Mouse (Mus musculus): Measurements from ENCODE around the gene Mapkap1.
A peak's percentile ranks its signal among the peaks of the same experiment; 100 is the strongest.

Mapkap1 gene

GRCm38 (mm10) chr2:34630445-34630844 lies 223.9 kb downstream of the Mapkap1 start:
- no peak for DNase-seq (ENCODE audit: low spot score in 2 of 2)

DNA sequence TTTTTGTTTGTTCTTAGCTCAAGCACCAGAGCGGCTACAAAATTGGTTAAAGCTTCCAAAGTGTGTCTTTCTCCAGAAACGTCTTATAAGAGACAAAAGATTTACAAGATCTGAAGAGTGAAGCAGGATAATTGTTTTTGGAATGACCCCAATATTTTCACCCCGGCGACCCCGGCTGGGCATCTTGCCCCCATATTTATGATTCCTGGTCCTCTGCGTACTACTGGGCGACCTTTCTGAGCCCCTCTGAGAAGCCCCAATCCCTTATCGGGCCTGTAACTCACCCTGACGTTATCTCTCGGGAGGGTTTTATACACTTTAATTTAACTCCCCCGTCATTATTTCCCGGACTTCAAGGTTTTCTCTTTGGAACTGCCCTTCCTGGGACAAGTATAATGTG lies 225.5 kb downstream of the Mapkap1 start:
- no peak for DNase-seq (ENCODE audit: low spot score in 2 of 2)

GRCm38 (mm10) chr2:34635249-34636165 lies 228.9 kb downstream of the Mapkap1 start:
- DNase-seq (ENCODE audit: low spot score in 2 of 2) = no peak

DNA sequence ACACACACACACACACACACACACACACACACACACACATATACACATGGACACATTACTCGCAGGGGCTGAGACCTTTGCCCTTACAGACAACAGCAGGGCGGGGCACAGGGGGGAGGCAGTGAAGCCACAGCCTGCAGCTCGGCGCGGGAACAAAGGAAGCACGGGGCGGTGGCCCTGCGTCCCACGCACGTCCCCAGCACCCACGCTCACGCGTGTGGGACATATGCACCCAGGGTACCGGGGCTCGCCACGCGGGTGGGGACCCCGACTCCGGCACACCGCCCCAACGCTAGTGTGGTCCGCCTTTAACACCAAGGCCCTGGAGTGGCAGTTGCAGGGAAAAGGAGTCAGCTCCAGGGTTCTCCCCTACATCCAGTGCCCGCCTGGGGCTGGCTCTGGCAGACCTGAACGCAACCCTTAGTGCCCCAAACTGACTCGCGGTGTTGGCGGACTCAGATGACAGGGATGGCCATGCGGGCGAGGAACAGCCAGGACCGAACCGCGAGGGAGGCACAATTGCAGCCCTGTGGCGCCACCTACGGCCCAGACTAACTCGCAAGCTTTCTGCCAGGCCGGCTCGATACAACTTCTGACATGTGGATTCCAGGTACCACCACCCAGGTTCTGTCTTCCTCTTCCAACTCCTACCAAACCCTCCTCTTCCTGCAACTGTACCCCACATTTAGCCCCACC lies 232.5 kb downstream of the Mapkap1 start:
- DNase-seq (ENCODE audit: low spot score in 2 of 2) = peak; percentile 71 to 86

DNA sequence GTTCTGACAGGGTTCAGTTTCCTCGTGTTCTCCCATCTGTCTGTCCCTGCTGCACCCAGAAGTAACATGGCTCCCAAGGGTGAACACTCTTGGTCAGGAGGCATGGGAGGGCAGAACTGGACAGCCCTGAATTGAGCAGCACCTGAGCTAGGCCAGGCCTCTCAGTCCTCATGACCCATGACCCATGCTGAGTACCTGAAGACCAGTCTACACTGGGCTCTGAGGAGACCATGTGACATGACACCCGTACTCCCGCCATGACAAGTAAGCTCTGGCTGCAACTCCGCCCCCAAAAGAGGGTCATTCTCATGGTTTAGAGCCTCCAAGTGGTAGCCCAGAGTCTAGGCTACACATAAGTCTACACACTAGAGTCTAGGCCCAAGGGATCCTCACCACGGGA lies 233.2 kb downstream of the Mapkap1 start:
- no peak for DNase-seq (ENCODE audit: low spot score in 2 of 2)

DNA sequence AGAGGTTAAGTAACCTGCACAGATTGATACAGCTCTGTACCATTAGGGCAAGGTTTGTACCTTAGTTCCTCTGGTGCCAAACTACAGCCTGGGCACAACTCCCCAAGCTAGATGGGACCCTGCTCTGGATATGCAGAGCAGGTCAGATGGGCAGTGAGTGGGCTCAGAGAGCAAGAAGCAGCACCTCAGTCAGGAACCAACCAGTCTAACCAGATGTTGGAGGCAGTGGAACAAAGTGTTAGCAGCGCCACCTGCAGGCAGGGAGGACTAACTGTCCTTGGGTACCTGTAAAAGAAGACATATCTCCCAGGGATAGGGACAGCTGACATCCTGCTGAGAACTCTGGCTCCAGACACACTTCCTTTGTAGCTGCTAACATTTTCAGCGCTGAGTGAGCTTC lies 235.8 kb downstream of the Mapkap1 start:
- no peak for DNase-seq (ENCODE audit: low spot score in 2 of 2)

DNA sequence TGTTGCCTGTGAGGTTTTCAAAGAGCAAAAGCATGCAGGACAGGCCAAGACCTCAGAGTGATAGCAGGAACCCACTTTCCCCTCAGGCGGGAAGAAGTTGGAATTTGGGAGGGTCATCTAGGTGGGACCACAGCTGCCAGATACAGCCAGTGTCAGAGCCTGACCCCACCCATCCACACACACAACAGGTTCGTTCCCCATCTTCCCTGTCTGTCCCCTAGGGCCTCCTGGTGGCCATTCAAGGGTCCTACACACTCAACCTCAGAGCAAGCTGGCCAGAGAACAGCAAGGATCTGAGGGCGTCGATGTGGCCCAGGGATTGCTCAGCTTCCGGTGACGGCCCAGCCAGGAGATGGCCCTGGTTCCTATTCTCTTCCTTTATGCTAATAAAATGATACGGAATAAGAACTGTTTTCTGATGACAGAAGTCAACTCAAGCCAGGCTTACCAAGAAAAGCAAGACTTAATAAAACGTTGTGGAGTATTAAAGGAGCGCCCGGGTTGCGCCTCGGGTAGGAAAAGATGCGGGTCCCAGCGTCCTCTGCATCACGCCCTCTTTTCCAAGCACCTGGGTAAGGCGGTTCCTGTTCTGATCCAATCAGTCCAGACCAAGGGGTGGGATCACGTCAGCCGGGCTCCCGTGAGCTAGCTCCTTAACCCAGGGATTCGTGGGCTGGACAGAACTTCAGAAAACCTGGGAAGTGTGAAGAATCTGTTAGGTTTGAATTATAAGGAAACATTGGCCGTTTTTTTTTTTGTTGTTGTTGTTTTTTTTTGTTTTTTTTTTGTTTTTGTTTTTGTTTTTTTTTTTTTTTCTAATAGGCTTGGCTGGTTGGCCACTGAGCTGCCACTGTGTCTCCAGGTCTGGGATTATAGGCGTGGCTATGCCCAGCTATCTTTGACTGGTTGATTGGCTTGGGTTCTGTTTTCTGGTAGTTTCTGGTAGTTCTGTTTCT lies 238.3 kb downstream of the Mapkap1 start:
- no peak for DNase-seq (ENCODE audit: low spot score in 2 of 2)

DNA sequence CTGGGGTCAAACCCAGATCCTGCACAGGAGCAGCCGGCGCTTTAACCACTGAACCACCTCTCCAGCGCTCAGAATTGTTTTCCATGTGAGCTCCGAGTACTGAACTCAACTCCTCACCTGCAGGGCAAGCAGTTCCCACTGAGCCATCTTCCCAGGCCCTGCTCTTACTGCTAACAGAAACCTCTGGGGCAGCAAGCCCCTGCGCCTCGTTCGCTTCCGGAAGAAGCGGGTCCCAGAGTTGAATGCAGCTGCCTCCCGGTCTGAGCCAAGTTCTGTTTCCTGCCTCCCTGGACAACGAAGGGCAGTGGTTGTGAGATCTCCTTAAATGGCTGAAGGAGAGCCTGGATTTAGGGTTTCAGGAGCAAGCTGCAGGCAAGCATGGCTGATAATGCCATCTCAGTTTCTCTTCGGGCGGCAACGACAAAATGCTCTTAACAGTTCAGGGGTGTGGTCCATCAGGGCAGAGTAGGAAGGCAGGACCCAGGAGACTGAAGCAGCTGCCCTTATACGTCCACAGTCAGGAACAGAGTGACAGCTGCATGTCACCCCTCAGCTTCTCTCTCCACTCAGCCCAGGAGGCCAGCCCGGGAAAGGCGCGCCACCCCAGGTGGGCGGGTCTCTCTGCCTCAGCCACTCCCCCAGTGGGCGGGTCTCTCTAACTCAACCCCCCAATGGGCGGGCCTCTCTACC lies 239.4 kb downstream of the Mapkap1 start:
- peak; percentile 57 to 65 for DNase-seq (ENCODE audit: low spot score in 2 of 2)

- no peak for DNase-seq (ENCODE audit: low spot score in 2 of 2)
Measured at GRCm38 (mm10) chr2:34646541-34646865, 239.9 kb downstream of the Mapkap1 start.

GRCm38 (mm10) chr2:34647410-34647809 lies 240.8 kb downstream of the Mapkap1 start:
- no peak for DNase-seq (ENCODE audit: low spot score in 2 of 2)

DNA sequence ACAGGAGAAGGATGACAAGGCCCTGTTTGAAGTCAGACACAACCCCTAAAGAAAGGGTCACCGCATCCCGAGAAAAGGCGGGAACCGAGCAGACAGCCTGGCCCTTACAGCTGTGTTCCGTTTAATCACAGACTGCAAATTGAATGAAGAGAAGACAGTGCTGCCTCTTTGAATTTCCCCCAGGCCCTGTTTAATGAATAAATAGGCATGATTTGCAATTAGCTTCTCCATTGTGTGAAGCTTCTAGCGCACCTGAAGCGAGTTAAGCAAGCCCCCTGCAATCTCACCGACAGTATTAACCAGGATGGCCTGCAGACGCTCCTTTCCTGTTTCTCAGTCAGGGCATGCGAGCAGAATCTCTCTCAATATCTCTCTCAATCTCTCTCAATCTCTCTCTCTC lies 261.2 kb downstream of the Mapkap1 start:
- DNase-seq (ENCODE audit: low spot score in 2 of 2) = no peak

GRCm38 (mm10) chr2:34668440-34669191 lies 262.0 kb downstream of the Mapkap1 start:
- no peak for DNase-seq (ENCODE audit: low spot score in 2 of 2)

GRCm38 (mm10) chr2:34669203-34669746 lies 262.7 kb downstream of the Mapkap1 start:
- no peak for DNase-seq (ENCODE audit: low spot score in 2 of 2)

DNA sequence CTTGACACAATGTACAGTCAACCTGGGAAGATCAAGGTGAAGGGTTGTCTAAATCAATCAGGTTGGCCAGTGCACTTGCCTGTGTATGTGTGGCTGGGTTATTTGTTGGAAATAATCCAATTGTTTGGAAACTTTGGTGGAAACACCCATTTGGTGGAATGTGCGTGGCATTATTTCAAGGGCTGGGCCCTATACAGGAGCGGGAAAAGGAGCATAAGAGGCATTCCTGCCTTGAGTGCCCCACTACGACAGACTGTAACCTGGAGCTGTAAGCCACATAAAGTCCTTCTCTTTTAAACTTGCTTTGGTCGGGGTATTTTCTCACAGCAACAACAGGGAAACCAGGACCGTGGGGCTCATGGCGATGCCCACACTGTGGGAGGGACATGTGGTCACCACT lies 263.9 kb downstream of the Mapkap1 start:
- no peak for DNase-seq (ENCODE audit: low spot score in 2 of 2)

DNA sequence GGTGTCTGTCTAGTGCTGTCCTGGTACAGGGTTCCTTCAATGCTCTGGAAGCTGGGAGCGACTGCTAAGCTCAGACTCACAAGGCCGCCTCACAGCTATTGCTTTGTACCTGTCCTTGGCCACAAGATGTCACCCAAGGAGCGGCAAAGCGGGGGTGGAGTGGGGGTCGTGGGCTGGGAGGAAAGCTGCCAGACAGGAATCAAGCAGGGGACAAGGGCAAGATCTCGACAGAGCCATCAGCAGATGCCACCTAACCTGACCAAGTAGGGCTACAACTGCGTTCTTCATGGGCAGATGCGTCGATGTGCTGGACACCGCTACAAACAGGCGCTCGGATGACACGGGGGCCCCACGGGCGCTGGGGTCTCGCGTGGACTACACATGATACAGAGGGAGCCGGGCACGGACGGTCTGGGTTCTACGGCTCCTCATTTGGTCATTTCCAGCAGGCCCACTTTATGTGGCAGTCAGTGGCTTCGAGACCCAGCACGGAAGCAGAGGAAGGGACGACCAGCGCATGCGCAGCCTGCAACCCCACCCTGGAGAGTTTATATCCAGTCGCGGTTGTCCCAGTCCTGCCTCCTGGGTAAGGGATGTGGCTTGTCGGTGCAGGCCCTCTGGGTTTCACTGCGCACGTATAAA lies 264.9 kb downstream of the Mapkap1 start:
- peak; percentile 27 to 36 for DNase-seq (ENCODE audit: low spot score in 2 of 2)

- DNase-seq (ENCODE audit: low spot score in 2 of 2) = no peak
Measured at GRCm38 (mm10) chr2:34673846-34674245, 267.3 kb downstream of the Mapkap1 start.
